Mouse (Mus musculus): ENCODE data around the gene Hes7.

The Hes7 gene

DNA sequence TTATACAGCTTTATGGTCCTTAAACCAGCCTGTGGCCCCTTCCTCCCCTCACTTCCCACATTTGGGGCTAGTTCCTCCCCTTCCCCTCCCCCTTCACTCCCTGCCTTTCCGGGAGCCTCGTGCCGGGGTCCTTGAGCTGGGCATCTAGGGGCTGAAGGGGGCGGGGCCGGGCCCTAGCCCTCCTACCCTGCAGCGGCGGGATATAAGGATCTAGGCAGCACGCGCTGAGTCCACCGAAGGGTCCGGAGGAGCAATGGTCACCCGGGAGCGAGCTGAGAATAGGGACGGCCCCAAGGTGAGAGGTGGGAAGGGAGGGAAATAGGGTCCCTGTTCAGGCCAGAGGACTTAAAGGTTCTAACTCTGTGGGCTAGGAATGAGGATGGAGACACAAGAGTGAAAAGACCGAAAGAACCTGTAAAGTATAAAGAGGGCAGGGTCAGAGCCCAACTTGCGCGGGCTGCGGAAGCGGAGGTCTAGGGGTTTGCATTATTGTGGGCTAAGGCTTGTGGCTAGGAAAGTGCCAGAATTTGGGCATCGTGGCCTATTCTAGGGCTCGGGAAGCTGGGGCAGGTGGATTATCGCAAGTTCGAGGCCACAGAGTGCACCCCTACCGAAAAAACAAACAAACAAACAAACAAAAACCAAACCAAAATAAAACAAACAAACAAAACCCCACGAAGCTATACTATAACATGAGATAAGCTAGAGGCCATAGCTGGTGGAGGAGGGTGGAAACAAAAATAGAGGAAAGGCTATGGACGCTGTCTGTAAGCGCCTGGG is at the start of gene Hes7:
Gene Hes7 (plus strand): TSS at position 184 of the 780 bp plus-strand sequence.
- DNase-seq: no peak

DNA sequence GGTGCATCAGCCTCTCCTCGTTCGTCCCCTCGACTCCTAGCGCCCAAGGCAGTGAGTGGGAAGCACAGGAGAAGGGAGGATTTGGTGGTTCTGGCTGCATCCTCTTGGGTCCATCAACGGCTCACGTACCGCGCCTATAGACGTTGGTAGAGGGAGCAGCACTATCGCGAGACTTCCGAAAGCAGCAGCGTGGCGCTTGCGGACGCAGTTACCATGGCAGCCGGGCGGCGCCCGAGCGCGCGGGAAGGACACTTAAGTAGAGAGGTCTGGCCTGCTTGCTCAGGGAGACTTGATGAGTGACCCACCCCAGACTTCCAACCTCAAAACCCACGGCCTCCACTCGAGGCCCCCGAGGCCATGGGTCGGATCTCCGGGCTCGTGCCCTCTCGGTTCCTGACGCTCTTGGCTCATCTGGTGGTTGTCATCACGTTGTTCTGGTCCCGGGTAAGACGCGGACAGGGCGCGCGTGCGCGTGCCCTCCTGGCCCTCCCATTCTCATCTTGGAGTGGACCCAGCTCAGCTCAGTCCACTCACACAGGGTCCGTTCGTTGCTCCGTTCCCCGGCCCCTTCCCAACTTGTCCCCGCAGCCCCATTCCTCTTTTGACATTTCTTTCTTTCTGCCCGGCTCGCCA is 49.5 kb upstream of the Hes7 start, which contains the start of gene Tmem107:
Gene Tmem107 (plus strand): TSS at position 217 of the 633 bp plus-strand sequence.
- peak; percentile 91 for DNase-seq

- no peak for DNase-seq
Observed at GRCm38 (mm10) chr11:69071262-69071661, 48.9 kb upstream of the Hes7 start.

DNA sequence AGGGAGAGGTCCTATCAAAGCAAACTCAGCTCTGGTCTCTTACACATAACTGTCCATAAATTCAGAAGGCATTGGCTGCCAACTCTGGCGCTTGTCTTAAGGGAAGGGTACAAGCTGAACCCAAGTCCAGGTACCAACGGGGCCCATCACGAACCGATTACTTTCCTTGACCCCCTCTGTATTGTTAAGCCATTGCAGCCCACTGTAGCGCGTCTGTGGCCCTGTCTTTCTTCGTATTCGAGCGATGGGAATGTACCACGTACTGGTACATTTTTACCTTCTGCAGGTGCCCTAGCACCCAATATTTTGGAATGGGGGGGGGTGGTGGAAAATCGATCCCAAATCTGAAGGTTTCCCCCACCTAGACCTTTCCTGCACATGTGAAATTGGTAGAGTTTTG is 48.0 kb upstream of the Hes7 start:
- DNase-seq: no peak

- DNase-seq: no peak
Observed at GRCm38 (mm10) chr11:69072666-69073064, 47.5 kb upstream of the Hes7 start.

- peak; percentile 85 for DNase-seq
Observed at GRCm38 (mm10) chr11:69073065-69073888, 46.9 kb upstream of the Hes7 start.

DNA sequence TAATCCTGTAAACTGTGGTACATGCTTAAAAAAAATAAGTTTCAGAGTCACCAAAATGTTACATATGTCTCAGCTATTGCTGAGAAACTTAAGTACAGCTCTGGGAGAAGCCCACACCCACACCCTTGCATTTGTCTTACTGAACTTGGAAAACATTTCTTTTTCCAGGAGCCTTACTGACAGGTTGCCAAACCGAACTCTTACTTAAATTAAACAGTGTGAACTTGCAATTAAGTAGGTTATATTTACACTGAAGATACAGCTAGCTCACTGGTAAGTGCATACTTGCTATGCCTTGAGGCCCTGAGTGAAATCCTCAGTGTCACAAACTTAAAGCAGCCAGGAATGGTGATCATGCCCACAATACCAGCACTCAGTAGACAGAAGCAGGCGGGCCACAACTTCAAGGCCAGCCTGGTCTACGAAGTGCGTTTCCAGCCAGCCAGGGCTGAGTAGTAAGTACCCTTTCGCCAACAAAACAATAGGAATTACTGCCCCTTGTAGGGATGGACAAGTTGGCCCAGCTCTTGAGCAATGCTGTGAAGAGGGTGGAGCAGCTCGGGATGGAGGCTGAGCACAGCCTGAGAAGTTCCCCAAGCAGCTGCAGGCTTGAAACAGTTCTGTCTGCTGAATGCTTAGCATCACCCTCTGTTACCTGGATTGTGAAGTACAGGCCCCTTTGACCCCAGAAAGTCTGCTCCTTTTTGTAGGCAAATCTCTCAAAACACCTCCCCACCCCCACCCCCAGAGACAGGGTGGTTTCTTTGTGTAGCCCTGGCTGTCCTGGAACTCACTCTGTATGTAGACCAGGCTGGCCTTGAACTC is 46.0 kb upstream of the Hes7 start:
- no peak for DNase-seq

- no peak for DNase-seq
Observed at GRCm38 (mm10) chr11:69074776-69075069, 45.5 kb upstream of the Hes7 start.

DNA sequence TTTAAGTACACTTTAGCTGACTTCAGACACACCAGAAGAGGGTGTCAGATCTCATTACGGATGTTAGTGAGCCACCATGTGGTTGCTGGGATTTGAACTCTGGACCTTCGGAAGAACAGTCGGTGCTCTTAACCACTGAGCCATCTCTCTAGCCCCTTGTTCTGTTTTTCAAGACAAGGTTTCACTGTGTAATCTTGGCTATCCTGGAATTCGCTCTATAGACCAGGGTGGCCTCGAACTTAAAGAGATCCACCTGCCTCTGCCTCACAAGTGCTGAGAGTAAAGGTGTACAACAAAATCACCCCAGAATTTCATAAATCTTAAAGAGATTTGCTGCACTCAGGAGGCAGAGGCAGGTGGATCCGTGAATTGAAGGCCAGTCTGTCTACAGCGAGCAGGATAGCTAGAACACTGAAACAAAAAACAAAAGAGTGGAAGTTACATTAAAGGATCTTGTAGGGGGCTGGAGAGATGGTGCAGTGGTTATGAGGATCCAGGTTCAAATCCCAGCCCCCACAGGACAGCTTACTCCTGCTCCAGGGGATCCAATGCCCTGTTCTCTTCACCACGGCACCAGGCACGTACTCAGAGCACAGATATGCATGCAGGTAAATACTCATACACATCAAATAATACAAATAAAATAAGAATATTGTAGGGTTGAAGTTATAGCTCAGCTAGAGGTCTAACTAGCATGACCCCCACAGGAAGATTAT is 44.3 kb upstream of the Hes7 start:
- no peak for DNase-seq

DNA sequence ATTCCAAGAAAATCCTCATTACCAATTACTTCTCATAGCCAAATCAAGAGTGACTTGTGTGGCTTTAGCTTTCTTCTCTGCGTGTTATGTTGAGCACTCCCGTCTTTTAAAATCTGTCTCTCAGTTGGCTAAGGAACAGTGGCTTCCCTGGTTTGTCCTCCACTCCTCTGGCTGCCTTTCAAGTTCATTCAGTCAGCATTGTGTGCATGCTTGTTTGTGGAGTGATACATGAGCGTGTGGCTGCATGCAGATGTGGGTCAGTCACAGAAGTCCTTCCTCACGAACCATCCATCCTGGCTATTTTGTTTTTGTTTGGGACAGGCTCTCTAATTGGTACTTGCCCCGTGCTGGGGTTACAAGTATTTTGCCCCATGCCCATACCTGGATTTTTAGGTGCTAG is 43.6 kb upstream of the Hes7 start:
- DNase-seq: no peak

GRCm38 (mm10) chr11:69077316-69077715 is 42.9 kb upstream of the Hes7 start:
- DNase-seq: no peak

DNA sequence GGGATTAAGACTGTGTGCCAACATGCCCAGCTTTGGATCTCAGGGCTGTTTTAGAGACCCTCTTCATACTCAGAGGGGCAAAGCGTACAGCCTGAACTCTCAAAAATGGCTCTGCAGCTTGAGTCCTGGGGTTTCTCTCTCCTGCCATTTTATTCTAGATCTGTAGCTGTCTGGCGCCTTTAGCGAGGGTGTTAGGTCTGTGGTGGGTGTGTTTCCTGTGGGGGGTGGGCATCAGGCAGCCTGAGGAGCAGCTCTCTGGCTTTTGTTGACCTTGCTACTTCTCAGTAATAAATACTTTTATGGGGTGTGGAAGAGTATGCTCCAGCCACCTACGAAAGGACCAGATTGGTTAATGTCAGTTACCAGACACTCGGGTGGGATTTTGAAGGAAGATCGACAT is 42.2 kb upstream of the Hes7 start:
- no peak for DNase-seq

DNA sequence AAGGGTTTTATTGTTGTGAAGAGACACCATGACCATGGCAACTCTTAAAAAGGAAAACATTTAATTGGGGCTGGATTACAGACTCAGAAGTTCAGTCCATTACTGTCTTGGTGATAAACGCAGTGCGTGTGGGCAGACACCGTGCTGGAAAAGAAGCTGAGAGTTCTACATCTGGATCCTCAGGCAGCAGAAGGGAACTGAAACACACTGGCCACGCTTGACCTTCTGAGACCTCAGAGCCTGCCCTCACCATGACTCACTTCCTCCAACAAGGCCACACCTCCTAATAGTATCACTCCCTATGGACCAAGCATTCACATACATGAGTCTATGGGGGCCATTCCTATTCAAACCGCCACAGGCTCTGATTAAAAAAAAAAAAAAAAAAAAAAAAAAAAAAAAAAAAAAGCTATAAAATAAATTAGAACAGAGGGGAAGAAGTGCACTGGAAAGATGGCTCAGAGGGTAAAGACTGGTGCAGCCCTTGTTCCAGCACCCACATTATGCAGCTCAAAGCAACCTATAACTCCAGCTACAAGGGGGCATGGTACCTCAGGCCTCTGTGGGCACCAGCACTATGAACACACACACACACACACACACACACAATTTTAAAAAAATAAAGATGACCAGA is 41.3 kb upstream of the Hes7 start:
- DNase-seq: no peak

DNA sequence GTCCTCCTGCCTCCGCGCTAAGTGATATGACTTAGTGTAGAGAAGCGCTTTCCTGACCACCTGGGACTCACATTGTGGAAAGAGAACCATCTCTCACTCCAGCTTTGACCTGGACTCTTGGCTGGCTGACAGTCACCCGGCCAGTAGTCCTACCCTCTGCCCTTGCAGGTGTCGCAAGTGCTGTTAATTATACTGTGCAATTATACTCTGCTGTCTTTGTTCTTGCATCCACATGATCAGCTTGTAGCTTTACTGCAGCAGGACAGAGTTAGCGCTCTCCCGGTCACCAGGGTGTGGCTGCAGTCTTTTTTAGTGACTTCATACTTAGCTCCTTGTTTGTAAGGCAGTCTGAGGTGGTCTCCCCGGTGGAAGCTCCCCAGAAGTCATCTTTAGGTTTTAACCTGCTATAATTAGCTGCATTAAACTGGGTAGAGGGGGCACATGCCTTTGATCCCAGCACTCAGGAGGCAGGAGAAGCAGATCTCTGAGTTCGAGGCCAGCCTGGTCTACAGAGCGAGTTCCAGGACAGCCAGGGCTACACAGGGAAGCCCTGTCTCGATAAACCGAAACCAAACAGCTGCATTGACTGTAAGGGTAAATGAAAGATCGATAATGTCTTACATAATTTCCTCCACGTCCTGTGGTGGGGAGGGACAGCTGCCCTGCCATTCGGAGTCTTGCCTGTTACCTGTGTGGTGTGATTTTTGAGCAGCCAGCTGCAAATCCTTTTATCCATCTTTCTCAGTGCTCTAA is 39.9 kb upstream of the Hes7 start:
- no peak for DNase-seq

- no peak for DNase-seq
Observed at GRCm38 (mm10) chr11:69080855-69081222, 39.4 kb upstream of the Hes7 start.

GRCm38 (mm10) chr11:69081613-69082012 is 38.6 kb upstream of the Hes7 start:
- DNase-seq: no peak

DNA sequence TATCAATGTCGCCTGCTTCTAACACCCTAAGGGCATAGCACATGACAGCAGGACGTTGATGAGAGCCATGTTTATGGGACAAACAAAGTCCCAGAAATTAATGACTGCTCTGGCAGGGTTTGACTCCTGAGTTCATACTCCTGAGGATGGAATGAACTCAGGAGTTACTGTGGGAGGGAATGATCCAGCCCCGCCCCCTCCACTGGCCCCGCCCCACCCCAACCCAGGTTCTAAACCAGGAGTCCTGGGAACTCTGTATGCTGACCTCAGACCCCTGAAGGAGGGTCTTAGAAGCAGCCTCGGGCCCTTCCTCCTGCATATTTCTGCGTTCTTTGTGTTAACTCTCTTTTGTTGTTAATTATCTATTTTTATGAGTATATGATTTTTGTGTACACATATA is 34.6 kb upstream of the Hes7 start:
- no peak for DNase-seq

DNA sequence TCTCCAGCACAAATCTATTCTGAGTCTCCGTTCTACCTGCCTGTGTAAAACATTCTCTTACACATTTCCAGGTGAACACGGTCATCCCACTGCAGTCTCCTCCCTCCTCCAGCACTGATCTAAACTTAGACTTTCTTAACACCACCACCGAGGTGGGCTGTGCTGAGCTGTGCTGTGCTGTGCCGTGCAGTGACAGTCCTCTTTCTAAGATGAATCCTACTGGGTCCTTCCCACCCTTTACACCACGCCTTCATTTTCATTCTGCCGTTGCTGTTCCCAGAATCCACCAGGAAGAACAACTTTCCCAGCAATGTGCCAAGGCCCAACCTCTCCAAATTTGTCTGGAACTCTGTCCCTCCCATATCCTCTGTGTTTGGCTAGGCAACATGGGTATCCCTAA is 33.8 kb upstream of the Hes7 start:
- DNase-seq: no peak

DNA sequence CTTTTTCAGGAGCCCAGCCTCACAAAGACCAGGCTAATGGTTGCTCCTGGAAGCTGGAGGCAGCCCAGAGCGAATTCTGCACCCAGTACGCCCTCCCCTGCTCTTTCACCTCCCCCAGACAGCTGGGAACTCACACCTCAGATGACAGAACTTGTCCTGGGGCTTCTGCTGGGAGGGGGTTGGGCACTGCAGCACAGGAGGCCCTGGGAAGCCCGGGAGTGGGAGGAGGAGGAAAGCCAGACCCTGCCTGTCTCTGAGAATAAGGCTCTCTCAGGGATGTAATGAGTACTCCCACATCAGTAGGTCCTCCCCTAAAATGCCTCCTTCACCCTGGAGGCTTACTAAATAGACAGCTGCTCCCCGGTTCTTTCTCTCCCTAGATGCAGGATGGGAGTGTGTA is 33.1 kb upstream of the Hes7 start:
- no peak for DNase-seq

DNA sequence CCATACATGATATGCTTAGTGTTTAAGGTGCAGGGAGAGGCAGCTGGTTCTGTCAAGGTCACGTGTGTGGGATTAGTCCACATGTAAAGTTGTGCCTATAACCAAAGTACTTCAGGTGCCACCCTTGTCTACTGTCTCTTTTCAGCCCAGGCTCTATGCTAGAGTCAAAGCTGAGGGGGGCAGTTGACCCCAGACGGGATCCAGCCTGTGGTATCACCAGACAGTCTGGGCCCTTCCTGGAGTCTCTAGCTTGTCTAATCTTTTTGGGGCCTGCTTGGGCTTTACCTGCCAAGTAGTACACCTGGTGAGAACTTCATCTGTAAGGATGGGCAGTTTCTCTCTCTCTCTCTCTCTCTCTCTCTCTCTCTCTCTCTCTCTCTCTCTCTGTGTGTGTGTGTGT is 32.6 kb upstream of the Hes7 start:
- DNase-seq: no peak

All from thymus, postnatal 25 days (tissue).